Mouse (Mus musculus): Measurements from ENCODE around the gene Snx15.

GRCm38 (mm10) chr19:6123330-6123729, 4.8 kb downstream of the Snx15 start:
- TF ChIP-seq CTCF (IDR thresholded peaks at IDR 0.05; ENCODE audit: low read depth, low read length) (no peak), POLR2AphosphoS5 (IDR thresholded peaks at IDR 0.05; ENCODE audit: insufficient replicate concordance, low read depth, low read length) (no peak)
